Mouse (Mus musculus) lung, postnatal 25 days (tissue): Measurements from ENCODE around the gene Psmb3.
A peak's percentile ranks its signal among the peaks of the same experiment; 100 is the strongest.

ENCODE experiments used
- DNase-seq: peaks from one replicate; pipeline ENCODE4 v3.0.0; 2022; ENCODE audit warnings: low spot score

The Psmb3 gene

DNA sequence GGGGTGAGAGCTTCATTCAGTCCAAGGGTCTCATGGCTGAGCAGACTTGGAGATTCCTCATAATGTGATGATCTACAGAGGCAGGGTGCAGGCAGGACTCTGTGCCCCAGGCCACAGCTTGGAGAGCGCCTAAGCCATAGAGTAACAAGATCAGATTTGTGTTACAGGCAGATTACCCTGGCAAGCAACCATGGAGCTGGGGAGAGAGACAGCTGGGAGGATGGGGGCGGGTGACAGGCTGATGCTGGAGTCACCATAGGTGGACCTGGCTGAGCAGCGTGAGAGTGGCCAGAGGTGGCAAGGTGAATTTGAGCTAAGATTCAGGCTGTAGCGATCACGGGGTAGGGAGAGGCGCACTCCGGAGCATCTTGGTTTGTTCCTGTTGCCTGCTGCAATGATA, 35.0 kb upstream of the Psmb3 start:
- no peak for DNase-seq

DNA sequence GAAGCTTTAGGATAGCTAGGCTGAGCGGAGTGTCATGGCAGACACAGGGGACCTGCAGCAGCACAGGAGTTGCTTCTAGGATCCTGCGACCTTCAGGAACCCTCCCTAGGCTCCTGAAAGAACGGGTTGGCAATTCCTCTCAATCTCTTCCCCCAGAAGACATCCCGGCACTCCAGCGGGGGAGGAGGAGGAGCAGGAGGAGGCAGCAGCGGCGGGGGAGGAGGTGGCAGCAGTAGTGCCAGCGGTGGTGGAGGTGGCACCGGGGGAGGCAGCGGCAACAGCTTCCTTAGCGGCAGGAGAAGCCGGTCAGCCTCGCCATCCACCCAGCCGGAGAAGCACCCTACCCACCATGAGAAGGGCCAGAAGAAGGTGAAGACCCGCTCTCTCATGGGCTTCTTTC, 33.9 kb upstream of the Psmb3 start:
- no peak for DNase-seq

DNA sequence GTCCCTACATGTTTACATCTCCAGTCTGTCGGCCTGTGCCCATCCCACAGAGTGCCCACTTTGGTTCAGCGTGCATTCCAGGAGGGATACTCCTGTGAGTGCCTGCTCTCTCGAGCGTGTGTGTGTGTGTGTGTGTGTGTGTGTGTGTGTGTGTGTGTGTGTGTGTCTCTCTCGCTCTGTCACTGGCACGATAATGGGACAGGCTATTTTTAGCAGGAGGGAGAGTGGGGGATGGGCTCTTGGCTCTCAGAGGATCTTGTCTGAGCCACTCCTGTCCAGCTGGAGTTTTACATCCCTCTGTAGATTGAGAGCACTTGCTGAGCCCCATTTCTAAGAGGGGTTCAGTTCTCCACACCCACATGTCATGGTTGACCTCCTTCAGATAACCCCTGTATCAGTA, 33.4 kb upstream of the Psmb3 start:
- DNase-seq, result no peak

DNA sequence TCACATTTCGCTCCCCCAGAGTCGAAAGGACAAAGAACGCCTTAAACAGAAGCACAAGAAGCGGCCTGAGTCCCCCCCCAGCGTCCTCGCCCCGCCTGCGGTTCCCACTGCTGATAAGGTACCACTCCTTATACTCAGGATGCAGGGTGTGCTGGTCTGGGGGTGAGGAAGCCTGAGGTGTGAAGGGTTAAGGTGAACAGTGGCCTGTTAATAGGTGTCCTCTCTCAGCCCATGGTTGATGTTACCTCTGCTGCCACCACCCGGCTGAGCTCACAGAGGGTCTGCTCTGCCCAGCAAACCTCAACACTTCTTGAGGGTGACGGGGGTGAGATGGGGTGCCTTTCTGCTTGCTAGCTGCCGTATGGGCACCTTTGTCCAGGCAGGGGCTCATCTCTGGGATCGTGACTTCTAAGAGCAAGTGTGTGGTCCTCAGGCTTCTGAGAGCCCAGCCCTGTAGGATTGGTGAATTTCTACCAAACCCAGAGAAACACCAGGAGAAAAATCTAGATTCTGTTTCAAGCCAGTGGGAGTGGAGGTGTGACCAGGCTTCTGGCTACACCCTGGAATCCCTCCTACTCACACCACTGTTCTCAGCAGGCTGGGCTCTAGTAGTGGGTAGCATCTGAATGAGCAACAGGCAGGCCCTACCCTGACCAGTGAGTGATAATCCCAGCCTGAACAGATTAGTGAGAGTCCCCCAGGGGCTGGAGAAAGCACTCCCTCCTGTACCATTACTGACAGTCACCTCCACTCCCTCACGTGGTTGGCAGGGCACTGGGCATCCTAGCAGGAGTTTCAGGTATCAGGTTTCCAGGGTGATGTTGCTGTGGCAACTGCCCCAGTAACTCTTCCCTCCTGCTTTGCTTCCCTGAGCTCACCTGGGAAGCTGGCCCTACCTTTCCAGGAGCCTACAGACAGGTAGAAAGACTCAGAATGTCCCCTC, 32.7 kb upstream of the Psmb3 start:
- DNase-seq, result no peak

DNA sequence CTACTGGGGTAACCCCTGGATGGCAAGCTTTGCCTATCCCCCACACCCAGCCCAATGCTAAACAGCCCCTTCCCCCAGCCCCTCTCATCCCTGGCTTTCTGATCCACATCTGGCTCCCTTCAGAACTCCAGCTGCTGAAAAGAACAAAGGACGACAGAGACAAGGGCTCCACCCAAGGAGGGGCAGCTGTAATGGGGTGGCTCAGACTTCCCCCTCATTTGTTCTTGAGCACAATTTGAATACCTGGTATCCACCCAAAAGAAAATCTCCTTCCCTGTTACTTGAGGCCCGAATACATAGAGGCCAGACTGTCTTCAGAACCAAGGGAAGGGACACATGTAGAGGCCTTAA, 32.0 kb upstream of the Psmb3 start:
- DNase-seq, result no peak

DNA sequence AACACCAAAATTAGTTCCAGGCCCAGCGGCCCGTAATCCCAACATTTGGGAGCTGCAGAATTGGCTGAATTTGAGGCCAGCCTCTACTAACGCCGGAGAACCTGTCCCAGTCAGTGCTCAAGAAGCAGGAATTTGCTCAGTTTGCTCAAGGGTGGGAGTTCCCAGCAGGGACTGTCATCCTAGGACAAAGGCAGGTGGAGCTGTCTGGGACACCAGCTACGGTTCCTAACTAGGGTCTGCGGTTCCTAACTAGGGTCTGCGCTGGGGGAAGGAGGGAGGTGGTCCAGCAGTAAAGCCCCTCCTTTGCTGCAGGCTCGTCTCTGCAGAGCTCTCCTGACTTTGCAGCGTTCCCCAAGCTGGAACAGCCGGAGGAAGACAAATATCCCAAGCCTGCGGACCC, 30.1 kb upstream of the Psmb3 start:
- no peak for DNase-seq

DNA sequence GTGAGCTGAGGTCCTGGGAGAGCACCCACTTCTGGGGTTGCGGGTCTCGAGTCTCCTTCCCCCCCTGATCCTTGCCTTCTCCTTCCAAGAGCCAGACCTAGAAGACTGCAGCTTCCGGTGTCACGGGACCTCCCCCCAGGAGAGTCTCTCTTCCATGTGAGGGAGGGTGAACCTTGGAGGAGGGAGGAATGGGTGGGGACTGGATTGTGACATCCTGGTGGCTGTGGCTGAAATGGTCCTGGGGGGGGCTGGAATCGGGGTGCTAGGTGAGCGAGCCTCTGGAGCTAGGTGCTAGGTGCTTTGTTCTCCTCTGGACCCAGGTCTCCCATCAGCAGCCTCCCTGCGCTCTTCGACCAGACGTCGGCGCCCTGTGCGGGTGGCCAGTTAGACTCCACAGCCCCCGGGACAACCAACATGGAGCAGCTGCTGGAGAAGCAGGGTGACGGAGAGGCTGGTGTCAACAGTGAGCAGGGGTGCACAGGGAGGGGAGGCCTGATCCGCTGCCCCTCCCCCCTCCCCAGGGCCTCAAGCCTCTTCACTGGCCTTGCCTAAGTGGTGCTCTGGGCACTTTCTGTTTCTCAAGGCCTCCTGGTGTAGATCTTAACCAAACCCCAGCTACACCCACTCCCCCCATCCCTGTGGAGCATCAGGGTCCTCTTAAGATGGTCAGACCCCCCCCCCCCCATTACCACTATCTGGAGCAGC, 27.0 kb upstream of the Psmb3 start:
- DNase-seq, result peak; percentile 44

DNA sequence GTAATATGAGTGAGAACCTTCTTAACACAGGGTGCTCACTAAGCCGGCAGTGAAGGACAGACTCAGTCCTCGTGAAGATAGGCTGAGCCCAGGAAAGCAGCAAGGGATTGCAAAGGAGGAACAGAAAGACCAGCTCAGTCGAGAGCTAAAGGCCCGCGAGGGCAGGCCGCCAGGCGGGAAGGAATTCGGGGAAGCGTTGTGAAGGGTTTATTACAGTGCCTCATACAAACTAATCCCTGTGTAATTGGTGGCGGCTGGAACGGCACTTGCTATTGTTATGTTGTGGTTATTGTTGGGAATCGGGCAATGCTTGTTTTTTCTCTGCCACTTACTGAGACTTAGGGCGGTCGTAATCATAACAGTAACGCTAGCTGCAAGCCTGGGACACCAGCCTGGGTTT, 25.8 kb upstream of the Psmb3 start:
- no peak for DNase-seq

DNA sequence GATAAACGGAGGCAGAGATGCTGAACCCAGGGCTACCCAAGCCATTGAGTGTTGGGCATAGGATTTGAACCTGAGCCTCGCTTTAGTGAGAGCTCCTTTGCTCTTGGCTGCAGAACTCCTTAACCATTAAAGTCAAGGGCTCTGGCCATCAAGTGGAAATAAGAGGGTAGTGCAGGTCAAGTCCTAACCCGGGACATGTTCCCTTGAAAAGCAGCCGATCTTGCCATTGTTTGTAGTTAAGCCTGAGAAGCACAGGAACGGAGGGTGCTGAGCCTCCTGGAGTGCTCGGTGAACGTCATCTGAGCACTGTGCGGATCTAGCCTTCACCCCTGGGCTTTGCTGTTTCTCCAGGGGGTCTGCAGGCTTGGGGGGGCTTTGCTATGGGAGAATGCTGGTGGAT, 25.4 kb upstream of the Psmb3 start:
- peak; percentile 50 for DNase-seq

DNA sequence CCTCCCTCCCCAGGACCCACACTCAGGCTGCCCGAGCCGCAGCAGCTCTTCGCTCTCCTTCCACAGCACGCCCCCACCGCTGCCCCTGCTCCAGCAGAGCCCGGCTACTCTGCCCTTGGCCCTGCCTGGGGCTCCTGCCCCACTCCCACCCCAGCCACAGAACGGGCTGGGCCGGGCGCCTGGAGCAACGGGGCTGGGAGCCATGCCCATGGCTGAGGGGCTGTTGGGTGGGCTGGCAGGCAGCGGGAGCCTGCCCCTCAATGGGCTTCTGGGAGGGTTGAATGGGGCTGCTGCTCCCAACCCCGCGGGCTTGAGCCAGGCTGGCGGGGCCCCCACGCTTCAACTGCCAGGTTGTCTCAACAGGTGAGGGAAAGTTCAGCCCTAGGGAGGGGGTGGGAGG, 24.9 kb upstream of the Psmb3 start:
- no peak for DNase-seq

DNA sequence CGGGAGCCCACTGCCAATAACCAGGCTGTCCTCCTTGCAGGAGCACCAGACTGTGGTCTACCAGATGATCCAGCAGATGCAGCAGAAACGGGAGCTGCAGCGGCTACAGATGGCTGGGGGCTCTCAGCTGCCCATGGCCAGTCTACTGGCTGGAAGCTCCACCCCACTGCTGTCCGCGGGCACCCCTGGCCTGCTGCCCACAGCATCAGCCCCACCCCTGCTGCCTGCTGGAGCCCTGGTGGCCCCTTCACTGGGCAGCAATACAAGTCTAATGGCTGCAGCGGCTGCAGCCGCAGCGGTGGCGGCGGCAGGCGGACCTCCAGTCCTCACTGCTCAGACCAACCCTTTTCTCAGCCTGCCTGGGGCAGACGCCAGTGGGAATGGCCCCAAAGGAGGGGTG, 22.8 kb upstream of the Psmb3 start:
- DNase-seq, result peak; percentile 59

DNA sequence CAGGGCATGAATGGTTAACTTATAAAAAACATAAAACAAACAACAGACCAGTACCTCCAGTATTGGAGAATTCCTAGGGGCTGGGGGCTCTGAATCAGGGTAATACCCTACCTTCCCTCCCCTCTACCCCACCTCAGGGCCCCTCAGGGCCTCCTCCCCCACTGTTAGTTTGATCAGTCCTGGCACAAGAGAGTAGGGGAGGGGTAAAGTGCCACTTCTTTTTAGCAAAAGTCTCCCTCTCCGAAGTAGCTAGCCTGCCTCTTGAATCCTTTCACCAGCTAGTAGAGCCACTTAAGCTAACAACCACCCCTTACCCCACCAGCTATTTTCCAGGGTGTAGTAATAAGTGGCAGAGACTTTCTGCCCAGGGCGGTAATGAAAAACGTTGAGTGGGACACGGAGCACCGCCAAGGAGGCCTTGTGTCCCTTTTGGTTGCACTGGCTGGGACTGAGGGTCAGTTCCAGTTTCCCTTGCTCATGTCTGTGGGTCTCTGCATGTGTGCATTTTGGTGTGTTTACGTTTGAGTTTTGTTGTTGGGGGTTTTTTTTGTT, 20.6 kb upstream of the Psmb3 start:
- peak; percentile 74 for DNase-seq

DNA sequence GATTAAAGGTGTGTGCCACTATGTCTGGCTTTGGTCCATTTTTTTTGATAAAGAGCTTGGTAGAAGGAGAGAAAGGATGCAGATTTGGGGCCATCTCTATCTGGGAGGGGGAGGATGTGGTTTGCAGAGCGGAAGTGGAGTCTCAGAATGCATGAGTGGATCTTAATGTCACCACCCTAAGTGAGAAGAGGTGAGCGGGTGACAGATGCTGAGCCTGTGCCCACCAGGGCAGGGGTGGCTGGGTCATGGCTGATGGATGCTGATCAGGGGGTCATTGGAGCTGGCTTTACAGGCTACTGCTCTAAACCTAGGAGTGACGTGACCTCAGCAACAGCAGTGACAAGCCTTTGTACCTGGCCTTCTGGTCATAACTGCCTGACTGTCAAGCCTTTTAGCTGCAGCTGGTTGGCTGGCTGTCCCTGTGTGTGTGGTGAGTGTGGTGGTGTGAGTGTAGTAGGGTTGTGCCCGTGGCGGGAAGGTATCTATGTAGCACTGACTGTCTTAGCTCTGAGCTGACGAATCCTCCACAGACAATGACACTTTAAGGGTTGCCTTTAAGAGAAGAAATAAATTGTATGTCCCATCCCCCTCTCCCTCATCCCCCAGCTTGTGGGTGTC, 19.0 kb upstream of the Psmb3 start:
- peak; percentile 48 for DNase-seq

DNA sequence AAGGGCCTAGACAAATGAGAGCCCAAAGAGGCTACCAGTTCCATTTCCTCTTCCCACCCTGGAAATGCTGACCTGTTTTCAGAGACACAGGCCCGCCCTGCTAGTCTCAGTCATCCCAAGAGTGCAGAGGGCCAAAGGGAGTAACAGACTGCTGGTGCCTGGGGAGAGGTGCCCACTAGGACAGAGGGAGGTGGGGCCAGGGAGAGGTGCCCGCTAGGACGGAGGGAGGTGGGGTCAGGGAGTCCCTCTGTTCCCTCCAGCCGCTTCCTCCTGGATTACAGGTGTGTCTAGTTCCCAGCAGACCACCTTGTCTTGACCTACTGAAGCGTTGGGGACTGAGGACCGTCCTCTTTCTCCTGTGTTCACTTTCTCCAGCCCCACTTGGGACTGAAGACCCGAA, 18.4 kb upstream of the Psmb3 start:
- DNase-seq, result no peak

DNA sequence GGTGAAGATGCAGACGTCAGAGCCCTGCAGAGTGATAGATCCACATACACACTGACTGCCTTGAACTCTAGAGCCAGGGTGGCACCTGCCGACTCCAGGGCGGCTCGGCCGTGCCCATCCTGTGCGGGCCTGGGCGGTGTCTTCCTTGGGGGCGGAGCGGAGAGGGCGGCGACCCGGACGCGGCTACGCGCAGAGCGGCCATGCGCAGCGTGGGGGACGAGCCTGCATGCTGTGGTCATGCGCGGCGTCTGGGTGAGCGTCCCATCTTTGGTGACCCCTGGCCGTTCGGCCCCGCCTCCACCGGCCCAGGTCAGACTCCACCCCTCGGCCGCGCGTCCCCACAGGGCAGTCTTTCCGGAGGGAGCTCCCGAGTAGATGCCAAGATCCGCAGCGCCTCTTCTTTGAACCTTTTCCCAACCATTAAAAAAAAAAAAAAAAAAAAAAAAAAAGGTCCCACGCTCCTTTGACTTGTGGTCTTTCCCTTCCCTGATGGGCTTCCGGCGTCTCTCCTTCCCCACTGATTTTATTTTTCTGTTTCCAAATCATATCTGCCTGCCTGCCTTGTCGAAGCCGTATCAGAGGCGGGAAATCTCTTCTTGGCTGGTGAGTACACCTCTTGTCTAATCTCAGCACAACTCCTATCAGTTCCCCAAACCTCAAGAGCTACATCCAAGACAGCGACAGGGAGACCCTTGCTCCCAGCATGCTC, 17.4 kb upstream of the Psmb3 start, which contains the start of gene Cisd3:
Cisd3 (plus strand) TSS at position 214 of the 709 bp plus-strand sequence.
- DNase-seq, result peak; percentile 97

DNA sequence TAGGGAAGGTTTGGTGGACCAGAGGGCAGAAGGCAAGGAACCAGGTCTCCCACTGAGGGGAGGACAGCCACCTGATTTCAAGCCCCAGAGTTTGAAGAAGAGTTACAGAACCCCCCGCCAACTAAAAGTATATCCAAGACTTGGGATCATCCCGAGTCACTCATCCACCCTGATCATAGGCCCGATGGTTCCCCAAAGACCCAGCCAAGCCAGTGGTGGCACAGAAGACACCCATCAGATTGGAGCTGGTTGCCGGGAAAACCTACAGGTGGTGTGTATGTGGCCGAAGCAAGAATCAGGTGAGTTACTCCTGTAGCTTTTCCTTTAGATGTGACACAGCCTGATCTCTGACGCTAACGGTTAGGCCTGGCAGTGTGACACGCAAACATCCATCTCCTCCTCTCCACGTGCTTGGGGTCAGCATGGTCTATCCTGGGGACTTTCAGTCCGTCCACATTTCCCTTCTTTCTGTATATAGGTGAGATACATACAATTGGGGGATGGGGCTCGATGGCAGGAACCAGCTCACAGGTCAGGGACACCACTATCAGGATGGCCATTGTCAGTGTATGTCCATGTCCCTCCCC, 16.8 kb upstream of the Psmb3 start:
- no peak for DNase-seq

DNA sequence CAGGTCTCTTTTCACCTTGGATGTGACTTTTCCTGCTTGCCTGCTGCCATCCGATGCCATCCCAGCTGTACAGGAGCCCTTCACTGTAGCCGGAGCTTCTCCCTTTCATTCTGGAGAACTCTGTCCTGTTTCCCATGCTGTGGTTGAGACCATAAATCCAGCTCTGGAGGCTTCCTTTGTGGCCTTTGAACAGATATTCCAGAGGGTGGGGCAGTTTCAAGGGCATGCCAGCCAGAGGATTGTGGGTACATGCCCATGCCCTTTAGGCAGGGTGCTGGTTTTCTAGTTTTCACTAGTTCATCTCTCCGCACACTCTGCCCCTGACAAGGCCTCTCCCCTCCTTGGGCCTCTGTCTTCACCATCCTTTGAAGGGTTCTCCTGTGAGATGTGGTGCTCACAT, 16.1 kb upstream of the Psmb3 start:
- DNase-seq, result no peak

DNA sequence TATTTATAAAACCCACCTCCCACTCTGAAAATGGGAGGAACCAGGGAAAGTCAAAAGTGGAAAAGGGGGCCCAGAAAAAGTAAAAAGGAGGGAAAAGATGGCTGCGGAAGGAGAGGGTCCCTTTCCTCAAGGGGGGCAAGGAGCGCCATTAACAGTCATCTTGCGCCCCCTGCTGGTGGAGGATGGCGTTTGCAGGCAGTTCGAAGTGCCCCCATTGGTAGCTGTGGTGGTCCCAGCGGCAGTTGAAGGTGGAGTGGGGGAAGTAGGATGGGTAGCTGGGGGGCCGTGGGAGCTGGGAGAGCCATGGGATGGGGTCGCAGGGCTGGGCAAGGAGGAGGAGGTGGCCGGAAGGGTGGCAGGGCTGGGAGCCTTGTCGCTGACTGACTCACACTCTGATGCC, 13.3 kb upstream of the Psmb3 start:
- peak; percentile 46 for DNase-seq

DNA sequence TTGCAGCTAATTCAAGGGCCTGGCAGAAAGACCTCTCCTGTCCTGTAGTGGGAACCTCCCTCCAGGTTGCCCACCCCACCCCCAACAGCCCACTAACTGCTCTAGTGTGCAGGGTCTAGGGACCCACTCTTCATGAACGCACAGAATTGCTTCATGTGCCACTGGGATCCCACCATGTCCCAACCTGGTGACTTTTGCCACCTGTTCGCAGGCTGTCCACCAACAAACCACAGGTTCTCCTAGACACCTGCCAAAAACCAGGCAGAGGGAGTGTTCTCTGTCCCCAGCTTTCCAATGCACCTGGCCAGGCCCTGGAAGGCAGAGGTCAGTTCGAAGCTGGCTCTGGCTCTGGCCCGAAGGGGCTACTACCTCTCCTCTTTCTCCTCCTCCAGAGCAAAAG, 8.8 kb upstream of the Psmb3 start:
- no peak for DNase-seq

DNA sequence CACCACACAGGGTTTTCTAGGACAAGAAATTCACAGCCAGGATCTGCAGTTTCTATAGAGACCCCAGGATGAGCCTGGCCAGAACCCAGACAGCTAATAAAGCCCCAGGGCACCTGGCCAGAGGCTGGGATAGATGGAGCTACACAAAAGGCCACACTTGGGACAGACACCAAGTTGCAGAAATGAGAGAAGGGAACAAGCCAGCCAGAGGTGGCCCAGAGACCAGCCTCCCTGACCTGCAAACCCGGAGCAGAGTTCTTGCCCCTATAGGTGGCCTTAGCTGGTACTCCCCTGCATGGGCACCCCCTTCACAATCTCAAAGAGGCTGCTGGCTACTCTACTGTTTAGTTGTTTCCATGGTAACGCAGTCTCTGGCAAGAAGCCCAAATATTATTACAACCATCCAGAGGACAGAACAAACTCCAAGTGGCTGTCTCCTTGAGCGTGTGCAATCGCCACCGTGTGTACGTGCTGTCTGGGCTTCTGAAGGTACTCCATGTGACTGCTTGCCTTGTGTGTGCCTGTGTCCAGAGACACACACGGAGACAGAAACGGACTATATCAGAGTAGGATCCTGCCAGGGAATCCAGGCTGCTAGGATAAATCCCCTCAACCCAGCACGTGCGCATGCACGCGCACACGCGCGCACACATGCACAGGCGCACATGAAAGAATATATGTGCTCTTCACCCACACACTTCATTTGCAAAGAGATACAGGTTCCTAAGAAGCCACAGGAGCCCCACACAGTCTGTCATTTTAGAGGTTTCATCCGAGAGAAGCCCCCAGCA, 8.1 kb upstream of the Psmb3 start:
- DNase-seq, result peak; percentile 65
